Mouse (Mus musculus): ENCODE measurements around the gene Plxna3.

DNA sequence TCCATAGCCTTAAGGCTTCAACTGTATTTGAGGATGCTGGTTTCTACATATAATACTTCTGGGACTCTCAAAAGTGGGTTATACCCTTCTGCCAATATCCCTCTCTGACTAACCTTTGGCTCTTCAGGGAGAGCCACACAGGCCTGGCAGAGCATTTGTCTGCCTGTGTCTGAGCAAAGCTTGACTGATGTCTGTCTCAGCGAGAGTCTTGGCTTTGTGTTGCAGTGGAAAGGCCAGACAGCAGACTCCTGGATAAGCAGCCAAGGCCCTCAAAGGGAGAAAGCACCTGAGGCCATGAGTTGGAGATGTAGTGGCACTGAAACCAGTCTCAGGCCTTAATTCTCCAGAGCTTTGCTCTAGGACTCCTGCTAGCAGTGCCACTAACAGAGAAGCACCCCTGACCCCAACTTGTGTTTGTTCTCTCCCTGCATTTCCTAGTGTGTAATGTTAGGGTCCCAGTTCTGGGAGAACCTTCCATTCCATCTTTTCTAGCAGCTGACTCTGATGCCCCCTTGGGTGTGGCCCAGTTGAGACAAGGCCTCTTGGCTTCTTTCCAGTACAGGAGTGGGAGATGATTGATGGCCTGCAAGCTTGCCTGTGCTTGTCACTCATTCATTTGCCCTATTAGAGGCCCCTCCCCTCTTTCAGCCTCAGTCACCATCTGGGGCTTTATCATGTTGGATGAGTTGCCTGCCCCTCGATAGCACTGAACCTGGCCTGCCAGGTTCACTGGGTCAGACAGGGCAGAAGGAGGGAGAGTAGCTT is 1.5 kb downstream of the Plxna3 start:
- TF ChIP-seq CTCF (IDR thresholded peaks at IDR 0.05; ENCODE audit: borderline replicate concordance, extremely low read depth, insufficient read depth, insufficient read length) (no peak), POLR2A (IDR thresholded peaks at IDR 0.05; ENCODE audit: borderline replicate concordance, extremely low read depth, insufficient read depth, insufficient read length, poor library complexity, severe bottlenecking) (no peak)

Data from brain, embryonic 14.5 days (tissue).